Mouse (Mus musculus): ENCODE measurements around the gene Rasal2. TPM values are rescaled to one million over a fixed set of nuclear protein-coding genes. Genes with fewer than 3 reads are reported as not detected.

Rasal2 gene
- polyA plus RNA-seq, 1 experiment: 13.7 TPM

DNA sequence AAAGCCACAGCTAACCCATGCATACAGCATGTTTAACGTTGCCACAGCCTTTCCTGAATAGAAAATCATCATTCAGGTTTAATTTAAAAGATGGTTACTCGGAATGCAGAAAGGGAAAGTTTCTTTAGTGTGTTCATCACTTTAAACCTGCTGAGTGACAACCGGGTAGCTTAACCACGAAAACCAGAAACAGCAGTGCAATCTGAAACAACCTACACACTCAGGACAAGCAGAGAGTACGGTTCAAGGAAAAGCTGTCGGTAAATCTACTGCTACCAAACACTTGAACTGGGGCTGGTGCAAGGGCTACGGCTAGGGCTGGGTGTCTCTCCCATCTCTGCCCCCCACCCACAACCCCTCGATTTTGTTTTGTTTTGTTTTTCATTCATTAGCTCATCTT, 1.5 kb downstream of the Rasal2 start:
- TF ChIP-seq CTCF (IDR thresholded peaks at IDR 0.05; ENCODE audit: control insufficient read depth, insufficient read depth, insufficient replicate concordance, low read depth, low read length) (no peak), POLR2A (IDR thresholded peaks at IDR 0.05; ENCODE audit: control insufficient read depth, low read depth, low read length) (no peak)

DNA sequence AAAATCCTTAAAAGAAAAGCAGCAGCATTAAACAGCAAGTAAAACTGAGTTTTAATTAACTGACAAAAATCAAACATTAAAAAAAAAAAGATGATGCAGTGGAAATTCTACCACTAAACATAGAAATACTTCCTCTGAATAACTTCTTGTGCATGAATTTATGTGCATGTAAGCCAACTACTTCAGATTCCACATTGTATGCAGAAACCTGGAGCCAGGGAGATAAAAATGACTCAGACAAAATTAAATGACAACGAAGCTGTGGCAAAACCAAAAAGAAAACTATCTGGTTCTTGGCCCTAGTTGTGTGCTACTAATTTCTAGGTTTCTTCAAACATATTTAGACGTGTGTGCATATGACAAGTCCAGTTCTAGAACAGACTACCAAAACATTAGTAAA, 2.7 kb downstream of the Rasal2 start:
- TF ChIP-seq CTCF (IDR thresholded peaks at IDR 0.05; ENCODE audit: control insufficient read depth, insufficient read depth, insufficient replicate concordance, low read depth, low read length) (no peak), POLR2A (IDR thresholded peaks at IDR 0.05; ENCODE audit: control insufficient read depth, low read depth, low read length) (no peak)
- Histone ChIP-seq H3K4me1 (ENCODE audit: control insufficient read depth, insufficient read depth, low read length) (peaks cover 3% of the 10 kb centered on the region; the same call in 1 of the 2 replicates), H3K36me3 (ENCODE audit: control insufficient read depth, insufficient read depth, low read length) (no peaks in the 10 kb centered on the region), H3K27ac (ENCODE audit: control insufficient read depth, insufficient read depth, low read depth, low read length) (no peak overlapping the region), H3K4me3 (ENCODE audit: control insufficient read depth, low read depth, low read length) (no peak overlapping the region), H3K27me3 (ENCODE audit: control insufficient read depth, insufficient read depth, low read length) (no peaks in the 10 kb centered on the region)

More for the DNA sequence above, 1.5 kb downstream of the Rasal2 start:
- Histone ChIP-seq H3K4me1 (ENCODE audit: control insufficient read depth, insufficient read depth, low read length) (peaks cover 3% of the 10 kb centered on the region; the same call in 1 of the 2 replicates), H3K27me3 (ENCODE audit: control insufficient read depth, insufficient read depth, low read length) (no peaks in the 10 kb centered on the region), H3K27ac (ENCODE audit: control insufficient read depth, insufficient read depth, low read depth, low read length) (no peak overlapping the region), H3K36me3 (ENCODE audit: control insufficient read depth, insufficient read depth, low read length) (no peaks in the 10 kb centered on the region), H3K4me3 (ENCODE audit: control insufficient read depth, low read depth, low read length) (peak overlapping the region; percentile 96)

DNA sequence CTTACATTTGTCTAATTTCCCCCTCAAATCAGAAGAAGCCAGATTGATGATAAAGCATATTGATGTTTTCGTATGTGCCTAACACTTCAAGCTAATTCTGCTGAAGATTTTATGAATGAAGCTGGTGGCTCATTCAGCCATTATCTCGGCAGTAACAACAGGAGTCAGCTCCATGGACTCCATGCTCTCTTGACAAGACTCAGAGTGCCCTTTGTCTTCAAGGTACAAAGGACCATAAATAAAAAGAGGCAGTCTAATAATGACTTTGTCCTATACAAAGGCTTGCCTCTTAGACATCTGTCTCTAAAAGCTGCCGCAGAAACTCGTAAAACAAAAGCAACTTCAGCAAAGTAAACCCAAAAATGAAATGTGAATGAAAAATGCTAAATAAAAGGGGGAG, 24.4 kb downstream of the Rasal2 start:
- Histone ChIP-seq H3K27ac (ENCODE audit: control insufficient read depth, insufficient read depth, low read depth, low read length) (no peak overlapping the region), H3K4me3 (ENCODE audit: control insufficient read depth, low read depth, low read length) (no peak overlapping the region), H3K27me3 (ENCODE audit: control insufficient read depth, insufficient read depth, low read length) (no peaks in the 10 kb centered on the region), H3K4me1 (ENCODE audit: control insufficient read depth, insufficient read depth, low read length) (no peaks in the 10 kb centered on the region), H3K36me3 (ENCODE audit: control insufficient read depth, insufficient read depth, low read length) (no peaks in the 10 kb centered on the region)
- TF ChIP-seq CTCF (IDR thresholded peaks at IDR 0.05; ENCODE audit: control insufficient read depth, insufficient read depth, insufficient replicate concordance, low read depth, low read length) (no peak), POLR2A (IDR thresholded peaks at IDR 0.05; ENCODE audit: control insufficient read depth, low read depth, low read length) (no peak)

DNA sequence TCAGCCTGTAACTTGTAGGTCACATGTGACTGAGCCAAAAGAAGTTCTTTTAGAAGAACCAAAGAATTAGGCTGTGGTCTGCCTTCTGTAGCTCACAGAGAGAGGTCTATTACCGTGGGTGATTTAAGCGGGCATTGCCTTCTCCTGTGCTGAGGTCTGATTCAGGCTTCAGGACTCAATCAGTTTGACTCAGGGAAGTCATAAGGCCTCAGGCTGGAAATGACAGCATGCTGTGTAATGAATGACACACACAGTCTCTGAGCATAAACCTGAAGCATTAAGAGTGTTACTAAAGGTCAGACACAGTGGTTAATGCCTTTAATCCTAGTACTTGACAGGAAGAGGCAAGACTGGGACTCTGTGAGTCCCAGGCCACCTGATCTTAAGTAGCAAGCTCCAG, 31.7 kb downstream of the Rasal2 start:
- Histone ChIP-seq H3K36me3 (ENCODE audit: control insufficient read depth, insufficient read depth, low read length) (no peaks in the 10 kb centered on the region), H3K4me3 (ENCODE audit: control insufficient read depth, low read depth, low read length) (no peak overlapping the region), H3K27me3 (ENCODE audit: control insufficient read depth, insufficient read depth, low read length) (no peaks in the 10 kb centered on the region), H3K4me1 (ENCODE audit: control insufficient read depth, insufficient read depth, low read length) (no peaks in the 10 kb centered on the region), H3K27ac (ENCODE audit: control insufficient read depth, insufficient read depth, low read depth, low read length) (no peak overlapping the region)
- no peak for TF ChIP-seq CTCF (IDR thresholded peaks at IDR 0.05; ENCODE audit: control insufficient read depth, insufficient read depth, insufficient replicate concordance, low read depth, low read length)
- no peak for TF ChIP-seq POLR2A (IDR thresholded peaks at IDR 0.05; ENCODE audit: control insufficient read depth, low read depth, low read length)

DNA sequence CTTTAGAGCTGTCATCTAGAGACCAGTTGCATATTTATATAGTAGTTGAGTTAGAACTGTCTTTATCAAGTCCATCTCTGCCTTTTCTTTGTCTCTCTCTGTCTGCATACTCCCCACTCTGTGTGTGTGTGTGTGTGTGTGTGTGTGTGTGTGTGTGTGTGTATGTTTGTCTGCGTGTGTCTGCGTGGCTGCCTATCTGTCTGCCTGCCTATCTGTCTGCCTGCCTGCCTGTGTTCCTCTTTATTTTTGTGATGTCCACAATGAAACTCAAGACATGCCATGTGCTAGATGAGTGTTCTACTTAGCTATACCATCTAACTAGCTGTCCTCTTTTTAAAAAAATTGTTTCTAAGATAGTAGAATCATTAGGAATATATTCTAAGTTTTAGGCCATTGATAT, 42.0 kb downstream of the Rasal2 start:
- Histone ChIP-seq H3K4me3 (ENCODE audit: control insufficient read depth, low read depth, low read length) (no peak overlapping the region), H3K27ac (ENCODE audit: control insufficient read depth, insufficient read depth, low read depth, low read length) (no peak overlapping the region), H3K4me1 (ENCODE audit: control insufficient read depth, insufficient read depth, low read length) (no peaks in the 10 kb centered on the region), H3K36me3 (ENCODE audit: control insufficient read depth, insufficient read depth, low read length) (no peaks in the 10 kb centered on the region), H3K27me3 (ENCODE audit: control insufficient read depth, insufficient read depth, low read length) (no peaks in the 10 kb centered on the region)
- no peak for TF ChIP-seq CTCF (IDR thresholded peaks at IDR 0.05; ENCODE audit: control insufficient read depth, insufficient read depth, insufficient replicate concordance, low read depth, low read length)
- TF ChIP-seq POLR2A (IDR thresholded peaks at IDR 0.05; ENCODE audit: control insufficient read depth, low read depth, low read length): no peak

DNA sequence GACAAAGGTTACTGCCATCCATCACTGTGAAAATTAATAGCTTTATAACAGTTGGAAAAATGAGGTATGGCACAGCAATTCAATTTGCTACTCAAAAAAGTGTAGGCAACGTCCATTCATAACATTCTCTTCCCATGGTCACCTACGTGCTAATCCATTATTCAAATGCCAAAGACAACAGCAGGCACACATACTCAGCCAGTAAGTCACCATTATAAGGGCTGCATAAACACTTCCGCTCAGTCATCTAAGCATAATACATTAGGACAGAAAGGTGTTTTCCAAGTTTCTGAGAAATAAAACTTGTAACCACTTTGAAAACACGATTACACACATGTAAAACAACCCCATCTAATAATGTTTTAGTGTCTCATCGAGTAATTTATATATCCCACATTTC, 44.1 kb downstream of the Rasal2 start:
- no peak overlapping the region for H3K27ac ChIP-seq (ENCODE audit: control insufficient read depth, insufficient read depth, low read depth, low read length)
- H3K27me3 ChIP-seq (ENCODE audit: control insufficient read depth, insufficient read depth, low read length): no peaks in the 10 kb centered on the region
- no peak overlapping the region for H3K4me3 ChIP-seq (ENCODE audit: control insufficient read depth, low read depth, low read length)
- no peaks in the 10 kb centered on the region for H3K36me3 ChIP-seq (ENCODE audit: control insufficient read depth, insufficient read depth, low read length)
- no peak for TF ChIP-seq POLR2A (IDR thresholded peaks at IDR 0.05; ENCODE audit: control insufficient read depth, low read depth, low read length)
- TF ChIP-seq CTCF (IDR thresholded peaks at IDR 0.05; ENCODE audit: control insufficient read depth, insufficient read depth, insufficient replicate concordance, low read depth, low read length): no peak
- no peaks in the 10 kb centered on the region for H3K4me1 ChIP-seq (ENCODE audit: control insufficient read depth, insufficient read depth, low read length)

DNA sequence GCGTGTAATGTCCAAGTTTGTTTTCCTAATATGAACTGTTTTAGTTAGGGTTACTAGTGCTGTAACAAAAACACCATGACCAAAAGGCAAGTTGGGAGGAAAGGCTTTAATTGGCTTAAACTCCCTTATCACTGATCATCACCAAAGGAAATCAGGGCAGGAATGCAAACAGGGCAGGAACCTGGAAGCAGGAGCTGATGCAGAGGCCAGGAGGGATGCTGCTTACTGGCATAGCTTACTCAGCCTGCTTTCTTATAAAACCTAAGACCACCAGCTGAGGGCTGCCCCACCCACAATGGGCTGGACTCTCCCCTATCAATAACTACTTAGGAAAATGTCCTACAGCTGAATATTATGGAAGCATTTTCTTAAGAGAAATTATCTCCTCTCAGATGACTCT, 65.7 kb downstream of the Rasal2 start:
- no peaks in the 10 kb centered on the region for H3K36me3 ChIP-seq (ENCODE audit: control insufficient read depth, insufficient read depth, low read length)
- no peak for TF ChIP-seq CTCF (IDR thresholded peaks at IDR 0.05; ENCODE audit: control insufficient read depth, insufficient read depth, insufficient replicate concordance, low read depth, low read length)
- no peak for TF ChIP-seq POLR2A (IDR thresholded peaks at IDR 0.05; ENCODE audit: control insufficient read depth, low read depth, low read length)
- H3K4me3 ChIP-seq (ENCODE audit: control insufficient read depth, low read depth, low read length): no peak overlapping the region

DNA sequence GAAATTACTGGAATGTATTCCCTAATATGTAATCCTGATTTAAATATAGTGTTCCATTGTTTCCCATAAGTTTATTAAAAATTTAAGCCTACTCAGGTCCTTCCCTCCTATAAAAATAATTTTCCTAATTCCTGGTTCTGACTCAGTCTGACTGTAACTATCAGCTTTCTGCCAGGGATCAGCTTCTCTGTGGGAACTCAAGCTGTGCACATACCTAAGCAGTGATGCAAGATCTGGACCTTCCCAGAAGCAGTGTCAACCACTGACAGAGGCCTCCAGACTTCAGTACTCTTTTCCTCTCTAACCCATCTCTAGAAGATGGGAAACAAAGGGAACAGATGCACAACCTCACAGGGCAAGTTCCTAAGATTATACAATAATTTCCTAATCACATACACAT, 68.9 kb downstream of the Rasal2 start:
- Histone ChIP-seq H3K4me1 (ENCODE audit: control insufficient read depth, insufficient read depth, low read length) (no peaks in the 10 kb centered on the region), H3K36me3 (ENCODE audit: control insufficient read depth, insufficient read depth, low read length) (no peaks in the 10 kb centered on the region), H3K4me3 (ENCODE audit: control insufficient read depth, low read depth, low read length) (no peak overlapping the region), H3K27ac (ENCODE audit: control insufficient read depth, insufficient read depth, low read depth, low read length) (no peak overlapping the region), H3K27me3 (ENCODE audit: control insufficient read depth, insufficient read depth, low read length) (no peaks in the 10 kb centered on the region)
- TF ChIP-seq POLR2A (IDR thresholded peaks at IDR 0.05; ENCODE audit: control insufficient read depth, low read depth, low read length) (no peak), CTCF (IDR thresholded peaks at IDR 0.05; ENCODE audit: control insufficient read depth, insufficient read depth, insufficient replicate concordance, low read depth, low read length) (no peak)

More for the DNA sequence above, 65.7 kb downstream of the Rasal2 start:
- Histone ChIP-seq H3K27me3 (ENCODE audit: control insufficient read depth, insufficient read depth, low read length) (no peaks in the 10 kb centered on the region), H3K4me1 (ENCODE audit: control insufficient read depth, insufficient read depth, low read length) (no peaks in the 10 kb centered on the region), H3K27ac (ENCODE audit: control insufficient read depth, insufficient read depth, low read depth, low read length) (no peak overlapping the region)
